In the genomic region with DNA sequence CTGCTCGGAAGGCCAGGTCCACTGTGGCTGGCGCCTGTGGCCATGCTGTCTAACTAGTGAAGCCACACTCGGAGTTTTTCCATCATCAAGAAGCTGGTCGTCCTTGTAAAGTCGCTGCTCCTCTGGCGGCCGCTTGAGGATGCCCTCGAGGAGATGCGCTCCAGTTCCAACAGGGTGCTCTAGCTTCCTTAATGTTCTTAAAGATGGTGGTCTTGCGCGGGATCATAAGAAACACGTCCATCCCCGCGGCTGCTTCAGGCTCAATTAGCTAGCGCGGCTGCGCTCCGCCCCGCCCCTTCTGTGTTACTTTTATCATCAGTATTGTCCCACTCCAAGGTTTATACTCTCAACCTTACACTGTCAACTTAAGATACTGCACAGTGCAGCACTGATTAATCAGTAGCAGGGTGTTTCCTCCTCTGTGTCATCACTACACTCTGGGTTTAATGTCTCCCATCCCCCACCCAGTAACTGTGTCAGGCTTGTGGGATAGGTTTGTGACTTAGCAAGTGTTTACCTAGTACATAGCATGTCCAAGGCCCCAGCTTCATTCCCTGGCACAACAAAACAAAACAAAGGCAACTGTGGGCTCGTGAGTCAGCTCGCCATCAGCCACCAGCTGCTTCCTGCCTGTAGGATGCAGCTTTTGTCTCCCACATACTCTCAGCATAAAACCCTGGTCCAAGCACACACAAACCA, we compare ENCODE assay signal across 8 mouse cellular contexts. TPM values are rescaled to one million over a fixed set of nuclear protein-coding genes. Genes with fewer than 3 reads are reported as not detected.
DNase-seq lines count a peak whose midpoint lies in the region; ATAC-seq and TF ChIP-seq lines count a peak whose summit lies in the region.

No protein-coding gene starts in this region.

- no peak for DNase-seq in heart, adult 9 months (ENCODE audit: low spot score in 2 of 2)
- no peak for DNase-seq in embryonic facial prominence, embryonic 11.5 days (ENCODE audit: low spot score)
- no peak for DNase-seq in limb, embryonic 10.5 days (ENCODE audit: low spot score)
- peak; percentile 5 to 14 for DNase-seq in thymus, postnatal 10 days (ENCODE audit: low spot score in 2 of 2)
- no peak for DNase-seq in urinary bladder, postnatal 4 days (ENCODE audit: low spot score in 2 of 2)
- no peak for DNase-seq in ovary, postnatal 36 days (ENCODE audit: low spot score)

- TF ChIP-seq CTCF in C2C12 (IDR thresholded peaks at IDR 0.05; ENCODE audit: control insufficient read depth, insufficient read depth, insufficient read length): no peak

- no peak overlapping the region for H3K9ac ChIP-seq in heart, embryonic 15.5 days
- H3K9ac ChIP-seq in embryonic facial prominence, embryonic 11.5 days (replicated peaks; ENCODE audit: low read length): no peak overlapping the region

- peaks cover 21% of the 10 kb centered on the region for H3K79me2 ChIP-seq in C2C12 (ENCODE audit: control insufficient read depth, insufficient read depth)

- H3K4me1 ChIP-seq in heart, embryonic 15.5 days (replicated peaks): peaks cover 20% of the 10 kb centered on the region
- peaks cover 4% of the 10 kb centered on the region; the same call in 1 of the 2 replicates for H3K4me1 ChIP-seq in embryonic facial prominence, embryonic 11.5 days (ENCODE audit: control insufficient read depth, insufficient read depth, low read length)
- peaks cover 63% of the 10 kb centered on the region for H3K4me1 ChIP-seq in limb, embryonic 10.5 days

- H3K4me3 ChIP-seq in heart, embryonic 15.5 days: no peak overlapping the region
- no peak overlapping the region for H3K4me3 ChIP-seq in C2C12 (ENCODE audit: insufficient read depth, poor library complexity, severe bottlenecking)
- H3K4me3 ChIP-seq in embryonic facial prominence, embryonic 11.5 days (ENCODE audit: low read depth, low read length): no peak overlapping the region
- H3K4me3 ChIP-seq in limb, embryonic 10.5 days: no peak overlapping the region

- no peak overlapping the region for H3K27ac ChIP-seq in heart, embryonic 15.5 days
- H3K27ac ChIP-seq in embryonic facial prominence, embryonic 11.5 days (replicated peaks; ENCODE audit: low read depth, low read length): no peak overlapping the region
- H3K27ac ChIP-seq in limb, embryonic 10.5 days: peak overlapping the region; percentile 82

- H3ac ChIP-seq in C2C12 (ENCODE audit: control insufficient read depth, insufficient read length, low read depth): no peak overlapping the region

- no peak overlapping the region for H3K4me2 ChIP-seq in heart, embryonic 15.5 days
- no peak overlapping the region for H3K4me2 ChIP-seq in embryonic facial prominence, embryonic 11.5 days (ENCODE audit: low read depth, low read length)

- 0 out of 2 replicates have a peak, but pooled peaks cover 9% of the 10 kb centered on the region for H3K27me3 ChIP-seq in heart, embryonic 15.5 days
- no peaks in the 10 kb centered on the region for H3K27me3 ChIP-seq in C2C12 (ENCODE audit: control insufficient read depth, insufficient read depth, insufficient read length)
- peaks cover 7% of the 10 kb centered on the region; the same call in 1 of the 2 replicates for H3K27me3 ChIP-seq in embryonic facial prominence, embryonic 11.5 days (ENCODE audit: control insufficient read depth, insufficient read depth, low read length)
- H3K27me3 ChIP-seq in limb, embryonic 10.5 days (ENCODE audit: low read depth, poor library complexity, severe bottlenecking): peaks cover 7% of the 10 kb centered on the region; the same call in 1 of the 2 replicates

- H3K79me3 ChIP-seq in C2C12 (ENCODE audit: low read depth): peaks cover 4% of the 10 kb centered on the region

- H3K9me3 ChIP-seq in heart, embryonic 15.5 days (replicated peaks): no peaks in the 10 kb centered on the region
- H3K9me3 ChIP-seq in embryonic facial prominence, embryonic 11.5 days (replicated peaks; ENCODE audit: control insufficient read depth, low read length): no peaks in the 10 kb centered on the region
- H3K9me3 ChIP-seq in limb, embryonic 10.5 days (replicated peaks): no peaks in the 10 kb centered on the region

- ATAC-seq in heart, embryonic 15.5 days (replicated peaks; ENCODE audit: insufficient number of reproducible peaks, insufficient read depth, low FRiP score, low read depth): peak; percentile 37; the same call in 1 of the 2 replicates
- ATAC-seq in embryonic facial prominence, embryonic 11.5 days (replicated peaks; ENCODE audit: insufficient number of reproducible peaks, low FRiP score, low TSS enrichment, low read depth): peak; percentile 34; the same call in 1 of the 2 replicates

- 62% methylated on average over 21 of the region's 21 CpGs for WGBS in heart, embryonic 15.5 days
- WGBS in embryonic facial prominence, embryonic 11.5 days: 74% methylated on average over 21 of the region's 21 CpGs
- WGBS in limb, embryonic 10.5 days: 77% methylated on average over 21 of the region's 21 CpGs

- no peaks in the 10 kb centered on the region for H3K36me3 ChIP-seq in heart, embryonic 15.5 days
- no peaks in the 10 kb centered on the region for H3K36me3 ChIP-seq in C2C12 (ENCODE audit: control insufficient read depth, insufficient read depth)
- no peaks in the 10 kb centered on the region for H3K36me3 ChIP-seq in embryonic facial prominence, embryonic 11.5 days (replicated peaks; ENCODE audit: control insufficient read depth, insufficient read depth, low read depth, low read length)
- H3K36me3 ChIP-seq in limb, embryonic 10.5 days: no peaks in the 10 kb centered on the region

TF ChIP-seq in C2C12, 6 proteins besides CTCF, POLR2A, EP300 and RAD21:
- TF ChIP-seq CEBPB (IDR thresholded peaks at IDR 0.05; ENCODE audit: low read depth): peak; percentile 23
- TF ChIP-seq USF1 (IDR thresholded peaks at IDR 0.05; ENCODE audit: low read depth): no peak
- peak; percentile 97 for TF ChIP-seq MYOD1 (IDR thresholded peaks at IDR 0.05; ENCODE audit: control insufficient read depth, insufficient read length, low read depth)
- peak; percentile 94 for TF ChIP-seq MAX (IDR thresholded peaks at IDR 0.05)
- peak; percentile 91 for TF ChIP-seq FOSL1 (IDR thresholded peaks at IDR 0.05; ENCODE audit: insufficient read depth, low read length, poor library complexity, severe bottlenecking)
TF ChIP-seq in C2C12: peak in this region for 4.

RNA-seq across cellular contexts. Expression of gene Pou2f1, which starts 41.1 kb away (rescaled TPM):
- polyA plus RNA-seq in heart, embryonic 15.5 days (2015; fragmentation: Nextera tagmentation; extraction: Ambion mirVana): 8.4 and 11.4 TPM in 2 replicates
- polyA plus RNA-seq in C2C12 (2012; fragmentation: generic; extraction: Trizol): 3.2 TPM
- 22.1 and 22.8 TPM in 2 replicates for polyA plus RNA-seq in embryonic facial prominence, embryonic 11.5 days (2014; fragmentation: Nextera tagmentation; extraction: Ambion mirVana)
- polyA plus RNA-seq in limb, embryonic 10.5 days (2016; fragmentation: Nextera tagmentation; extraction: Ambion mirVana): 28.8 and 32.3 TPM in 2 replicates

Comparison
In these comparisons a context has a peak if more than half of its experiments do, and no peak if none do; other contexts are left out.
1. DNase-seq: peak in thymus, postnatal 10 days (2 of 2); none in heart, adult 9 months (0 of 2), embryonic facial prominence, embryonic 11.5 days (single experiment), limb, embryonic 10.5 days (single experiment), urinary bladder, postnatal 4 days (0 of 2) and ovary, postnatal 36 days (single experiment).